Mouse (Mus musculus): Measurements from ENCODE around the gene Tmeff1. TPM values are rescaled to one million over a fixed set of nuclear protein-coding genes. Genes with fewer than 3 reads are reported as not detected.

Tmeff1 gene
- total RNA-seq, 2 experiments from 2014 or later: 0.12 to 0.20 TPM

Other genes starting within 250 kb of the Tmeff1 start
- gene Tex10, start 111.7 kb upstream of the Tmeff1 start, total RNA-seq (2015): 63.1 and 80.1 TPM in 2 replicates
- 41.7 and 58.1 TPM in 2 replicates for gene Tex10, start 111.7 kb upstream of the Tmeff1 start, total RNA-seq (2017)
- gene Msantd3, start 45.2 kb upstream of the Tmeff1 start, total RNA-seq (2015): 55.1 and 62.9 TPM in 2 replicates
- gene Msantd3, start 45.2 kb upstream of the Tmeff1 start, total RNA-seq (2017): 59.6 and 68.9 TPM in 2 replicates
- gene Cavin4, start 78.3 kb downstream of the Tmeff1 start, total RNA-seq (2015): not detected in 2 replicates
- gene Cavin4, start 78.3 kb downstream of the Tmeff1 start, total RNA-seq (2017): 0.07 TPM in 1 of 2 replicates, not detected in the other